Mouse (Mus musculus) G1E (cell line): Measurements from ENCODE around the gene Trmt1. TPM values are rescaled to one million over a fixed set of nuclear protein-coding genes. Genes with fewer than 3 reads are reported as not detected.

Experiments used
- ATAC-seq: 2 replicates; pipeline ENCODE4 v1.8.0; 2016; ENCODE audit warnings: mild to moderate bottlenecking; ENCODE audit not compliant: insufficient number of reproducible peaks, poor library complexity, low FRiP score, severe bottlenecking; ENCODE audit errors: extremely low read depth
- DNase-seq: peaks from one replicate; pipeline ENCODE4 v3.0.0; 2012; ENCODE audit warnings: low spot score
- H3K27me3 ChIP-seq: 2 replicates; pipeline ENCODE4 v1.6.1; 2012; ENCODE audit warnings: mild to moderate bottlenecking, low read length, inconsistent platforms; ENCODE audit not compliant: insufficient read depth
- H3K36me3 ChIP-seq: replicated peaks from 2 replicates; pipeline ENCODE3; 2012; ENCODE audit warnings: mild to moderate bottlenecking, inconsistent platforms
- H3K4me1 ChIP-seq: 2 replicates; pipeline ENCODE4 v1.6.1; 2012; ENCODE audit warnings: low read depth, low read length, inconsistent platforms, mixed read lengths; ENCODE audit not compliant: insufficient read depth
- H3K4me3 ChIP-seq: 2 replicates; pipeline ENCODE4 v1.5.1; 2012; ENCODE audit warnings: low read depth, mild to moderate bottlenecking, inconsistent platforms, low read length, moderate library complexity, mixed read lengths
- H3K9me3 ChIP-seq: replicated peaks from 2 replicates; pipeline ENCODE4 v1.6.1; 2012; ENCODE audit warnings: inconsistent platforms
- CTCF ChIP-seq: IDR thresholded peaks from 2 replicates; pipeline ENCODE4 v1.5.1; 2012; ENCODE audit warnings: low read depth, low read length, inconsistent platforms, mixed read lengths
- GATA1 ChIP-seq: IDR thresholded peaks from 2 replicates; pipeline ENCODE4 v1.6.1; 2012; ENCODE audit warnings: borderline replicate concordance, low read length, inconsistent platforms, mixed read lengths
- GATA2 ChIP-seq: IDR thresholded peaks from 2 replicates; pipeline ENCODE4 v1.6.1; 2012; ENCODE audit warnings: low read depth, low read length, inconsistent platforms, borderline replicate concordance
- POLR2AphosphoS5 ChIP-seq: IDR thresholded peaks from 2 replicates; pipeline ENCODE4 v1.6.1; 2012; ENCODE audit warnings: low read depth, low read length, inconsistent platforms; ENCODE audit not compliant: insufficient replicate concordance
- TAL1 ChIP-seq: conservative IDR thresholded peaks from 2 replicates; pipeline ENCODE4 v1.6.1; 2012; ENCODE audit warnings: low read depth, low read length, inconsistent platforms, mixed read lengths
- polyA plus RNA-seq: library from polyadenylated mRNA; stranded (reverse); fragments of >175 nt; gene quantifications from 2 replicates; pipeline ENCODE4 v1.2.3, GENCODE M21; 2012
- total RNA-seq, 2 experiments: library from RNA; stranded (forward) in 1 of 2; stranded (reverse) in 1 of 2; fragments of 200-1000 nt in 1 of 2; fragments of >200 nt in 1 of 2; fragmentation: Nextera tagmentation in 1 of 2; gene quantifications; 2 replicates each; pipeline ENCODE4 v1.2.3; 2014 to 2017

The Trmt1 gene
- total and polyA plus RNA-seq, 3 experiments: 64.9 to 244 (median 68.2) TPM

DNA sequence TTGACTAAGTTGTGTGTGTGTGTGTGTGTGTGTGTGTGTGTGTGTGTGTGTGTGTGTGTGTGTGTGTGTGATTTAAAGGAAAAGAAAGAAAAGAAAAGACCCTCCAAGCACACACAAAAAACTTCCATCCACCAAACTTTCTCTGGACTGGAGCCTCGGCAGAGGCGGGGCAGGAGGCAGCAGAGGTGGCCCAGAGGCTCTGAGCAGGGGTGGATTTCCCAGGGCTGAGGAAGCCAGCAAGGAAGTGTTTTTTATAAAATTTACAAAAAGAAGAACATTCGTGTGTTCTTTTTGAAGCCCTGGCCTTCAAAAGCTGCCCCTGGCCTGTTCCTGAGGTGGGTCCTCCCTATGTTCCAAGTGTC lies 26.6 kb downstream of the Trmt1 start:
- ATAC-seq (no peak), DNase-seq (no peak)
- Histone ChIP-seq H3K36me3 (peaks cover 60% of the 10 kb centered on the region), H3K4me1 (peaks cover 67% of the 10 kb centered on the region), H3K4me3 (peak overlapping the region; percentile 68; the same call in 1 of the 2 replicates), H3K27me3 (no peaks in the 10 kb centered on the region), H3K9me3 (no peaks in the 10 kb centered on the region)
- TF ChIP-seq GATA2: no peak
- no peak for TF ChIP-seq CTCF
- no peak for TF ChIP-seq TAL1
- no peak for TF ChIP-seq GATA1
- no peak for TF ChIP-seq POLR2AphosphoS5

DNA sequence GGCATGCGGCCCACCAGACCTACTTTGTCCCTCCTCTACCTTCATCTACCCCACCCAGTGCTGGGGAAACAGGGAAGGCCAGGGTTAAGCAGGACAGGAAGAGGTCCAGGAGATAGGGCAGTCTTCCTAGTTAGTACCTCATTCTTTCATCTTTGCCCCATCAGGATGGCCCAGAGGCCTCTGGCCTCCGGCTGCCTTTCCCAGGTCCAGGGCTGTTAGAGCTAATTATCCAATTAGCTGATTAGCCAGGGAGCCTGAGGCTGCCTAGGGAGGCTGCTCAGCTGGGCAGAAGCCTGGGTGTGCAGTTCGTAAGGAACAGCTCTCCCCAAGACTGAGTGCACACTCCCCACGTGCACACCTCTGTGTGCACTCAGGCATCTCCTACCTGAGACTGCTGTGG lies 27.3 kb downstream of the Trmt1 start:
- DNase-seq: no peak
- Histone ChIP-seq H3K4me3 (peak overlapping the region; percentile 24; the same call in 1 of the 2 replicates), H3K4me1 (peaks cover 62% of the 10 kb centered on the region), H3K27me3 (no peaks in the 10 kb centered on the region), H3K36me3 (peaks cover 66% of the 10 kb centered on the region), H3K9me3 (no peaks in the 10 kb centered on the region)
- ATAC-seq: no peak
- no peak for TF ChIP-seq POLR2AphosphoS5
- no peak for TF ChIP-seq GATA1

DNA sequence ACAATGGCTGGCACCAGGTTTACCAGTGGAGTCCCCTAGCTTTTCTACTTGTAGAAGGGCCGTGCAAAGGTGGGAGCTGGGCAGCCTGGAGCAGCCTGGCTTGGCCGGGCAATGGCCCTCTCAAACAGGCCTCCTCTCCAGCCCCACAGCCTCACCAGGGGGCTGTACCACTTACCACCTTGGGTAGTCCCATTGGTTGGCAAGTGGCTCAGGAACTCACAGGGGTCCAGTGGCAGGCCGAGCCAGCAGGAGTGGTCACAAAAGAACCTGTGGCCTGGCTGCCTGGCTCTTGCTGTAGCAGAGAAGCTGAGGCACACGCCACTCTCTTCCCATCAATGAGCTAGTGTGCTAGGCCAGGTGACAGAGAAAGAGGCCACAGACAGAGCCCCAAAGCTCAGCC lies 28.1 kb downstream of the Trmt1 start:
- peaks cover 74% of the 10 kb centered on the region for H3K36me3 ChIP-seq
- peaks cover 56% of the 10 kb centered on the region for H3K4me1 ChIP-seq
- TF ChIP-seq GATA1: no peak
- no peak for TF ChIP-seq GATA2
- no peak for TF ChIP-seq POLR2AphosphoS5
- no peak for TF ChIP-seq CTCF
- no peak for TF ChIP-seq TAL1
- H3K4me3 ChIP-seq: no peak overlapping the region
- H3K9me3 ChIP-seq: no peaks in the 10 kb centered on the region
- no peaks in the 10 kb centered on the region for H3K27me3 ChIP-seq
- DNase-seq (no peak), ATAC-seq (no peak)

GRCm38 (mm10) chr8:84715893-84716468 lies 29.9 kb downstream of the Trmt1 start:
- Histone ChIP-seq H3K9me3 (no peaks in the 10 kb centered on the region), H3K27me3 (no peaks in the 10 kb centered on the region), H3K4me3 (no peak overlapping the region), H3K36me3 (peaks cover 83% of the 10 kb centered on the region), H3K4me1 (peaks cover 48% of the 10 kb centered on the region)
- ATAC-seq (no peak), DNase-seq (no peak)
- TF ChIP-seq GATA2 (no peak), POLR2AphosphoS5 (no peak)

GRCm38 (mm10) chr8:84716790-84717189 lies 30.7 kb downstream of the Trmt1 start:
- TF ChIP-seq POLR2AphosphoS5 (no peak), GATA1 (no peak), CTCF (no peak)
- Histone ChIP-seq H3K36me3 (peaks cover 84% of the 10 kb centered on the region), H3K27me3 (no peaks in the 10 kb centered on the region), H3K4me3 (no peak overlapping the region), H3K4me1 (peaks cover 48% of the 10 kb centered on the region), H3K9me3 (no peaks in the 10 kb centered on the region)
- DNase-seq (no peak), ATAC-seq (no peak)

GRCm38 (mm10) chr8:84718476-84718875 lies 32.4 kb downstream of the Trmt1 start:
- H3K9me3 ChIP-seq: no peaks in the 10 kb centered on the region
- H3K4me1 ChIP-seq: peaks cover 48% of the 10 kb centered on the region
- H3K4me3 ChIP-seq: no peak overlapping the region
- TF ChIP-seq CTCF (no peak), GATA1 (no peak), GATA2 (no peak), TAL1 (no peak), POLR2AphosphoS5 (no peak)
- DNase-seq (no peak), ATAC-seq (no peak)
- H3K36me3 ChIP-seq: peaks cover 78% of the 10 kb centered on the region
- no peaks in the 10 kb centered on the region for H3K27me3 ChIP-seq

DNA sequence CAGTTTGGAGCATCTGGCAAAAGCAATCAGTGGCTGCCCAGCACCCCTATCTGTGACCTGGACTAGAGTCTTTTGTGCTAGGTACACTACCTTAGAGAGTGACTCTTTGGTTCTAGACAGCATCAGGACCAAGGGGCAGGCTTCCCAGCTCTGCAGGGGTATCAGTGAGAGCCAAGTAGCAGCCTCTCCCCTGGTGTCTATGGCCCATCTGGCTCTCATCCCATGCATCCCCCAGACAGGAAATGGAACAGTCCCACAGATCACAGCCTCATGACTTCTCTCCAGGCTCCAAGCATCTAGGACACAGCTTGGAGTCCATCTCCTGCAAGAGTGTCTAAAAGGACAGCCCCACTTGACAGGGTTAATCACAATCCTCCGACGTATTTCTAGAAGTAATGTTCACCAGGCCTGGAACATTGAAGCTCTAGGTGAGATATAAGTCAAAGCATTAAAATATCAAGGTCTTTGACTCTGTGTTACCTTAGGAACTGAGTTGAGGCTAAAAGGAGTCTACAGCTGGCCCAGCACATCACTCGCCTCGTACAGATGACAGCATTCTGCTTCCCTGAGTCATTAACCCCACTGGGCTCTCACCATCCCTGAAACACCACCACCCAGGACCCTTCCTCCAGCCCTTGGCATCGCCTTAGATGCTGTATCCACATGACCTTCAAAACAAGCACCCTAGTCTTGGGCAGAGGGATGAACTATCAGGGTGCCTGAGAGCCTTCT lies 33.0 kb downstream of the Trmt1 start:
- ATAC-seq (no peak), DNase-seq (no peak)
- Histone ChIP-seq H3K4me1 (peaks cover 48% of the 10 kb centered on the region), H3K36me3 (peaks cover 76% of the 10 kb centered on the region), H3K4me3 (no peak overlapping the region), H3K9me3 (no peaks in the 10 kb centered on the region), H3K27me3 (no peaks in the 10 kb centered on the region)
- TF ChIP-seq CTCF (no peak), TAL1 (no peak), GATA1 (no peak), GATA2 (no peak), POLR2AphosphoS5 (no peak)
